Mouse (Mus musculus) cortical plate, adult 2 months (tissue): ENCODE measurements around the gene Kat14.

Experiments
- CTCF ChIP-seq: fragments of 200-500 bp; IDR thresholded peaks from 2 replicates; pipeline ENCODE4 v1.5.1; 2011; ENCODE audit warnings: mild to moderate bottlenecking, control low read depth, low read length; ENCODE audit not compliant: insufficient read depth; ENCODE audit errors: extremely low read depth
- POLR2A ChIP-seq: fragments of 200-500 bp; IDR thresholded peaks from 2 replicates; pipeline ENCODE4 v1.6.1; 2011; ENCODE audit warnings: mild to moderate bottlenecking, low read length, control low read depth; ENCODE audit not compliant: insufficient read depth; ENCODE audit errors: extremely low read depth

DNA sequence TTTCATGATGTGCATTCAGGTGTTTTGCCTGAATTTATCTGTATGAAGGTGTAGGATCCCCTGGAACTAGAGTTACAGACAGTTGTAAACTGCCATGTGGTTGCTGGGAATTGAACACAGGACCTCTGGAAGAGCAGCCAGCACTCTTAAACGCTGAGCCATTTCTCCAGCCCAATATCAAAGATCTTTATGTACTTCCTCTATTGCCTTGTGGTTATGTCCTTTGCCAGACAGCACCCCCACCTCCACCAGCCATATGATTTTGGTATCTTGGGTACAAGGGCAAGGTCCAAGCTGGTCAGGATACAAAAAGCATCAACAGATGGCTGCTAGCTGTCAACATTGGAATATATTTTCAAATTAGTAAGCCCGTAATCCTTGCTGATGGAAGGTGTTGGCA lies 81.6 kb downstream of the Kat14 start:
- TF ChIP-seq POLR2A (no peak), CTCF (no peak)
